Mouse (Mus musculus) Patski (cell line): Measurements from ENCODE around the gene Vamp2. TPM values are rescaled to one million over a fixed set of nuclear protein-coding genes. Genes with fewer than 3 reads are reported as not detected.

Experiments
- ATAC-seq: fragments of 100-300 bp; one replicate; pipeline ENCODE4 v1.8.0; 2021
- CTCF ChIA-PET: fragments of 350-600 bp; sonication (Branson Sonifier 250); formaldehyde crosslinking; loops from one replicate; lab custom pipeline; 2022; ENCODE audit warnings: inconsistent platforms; lab: Charles Lee
- POLR2A ChIA-PET: fragments of 350-600 bp; sonication (Branson Sonifier 250); formaldehyde crosslinking; loops from one replicate; lab custom pipeline; 2022; ENCODE audit warnings: antibody characterized with exemption, inconsistent platforms; lab: Charles Lee
- DNase-seq: peaks from one replicate; pipeline ENCODE4 v3.0.0-alpha.2; 2011; ENCODE audit warnings: low read depth, low spot score
- H3K27me3 ChIP-seq: fragments of 371-371 bp; one replicate; pipeline ENCODE4 v1.5.1; 2021
- CTCF ChIP-seq: fragments of 100-300 bp; IDR thresholded peaks from one replicate; pipeline ENCODE4 v1.5.1; 2021
- in situ Hi-C: fragments of 300-500 bp; cut with MboI; formaldehyde crosslinking; loops from 3 replicates; pipeline ENCODE4 v1.11.1; 2018; ENCODE audit warnings: low pct_unique_long_range_greater_than_20kb, mixed read lengths
- polyA plus RNA-seq: library from polyadenylated mRNA; unstranded; gene quantifications from one replicate; pipeline ENCODE4 v1.2.3, GENCODE M21; 2021

The Vamp2 gene
- polyA plus RNA-seq, 1 experiment from 2014 or later: 62.4 TPM

DNA sequence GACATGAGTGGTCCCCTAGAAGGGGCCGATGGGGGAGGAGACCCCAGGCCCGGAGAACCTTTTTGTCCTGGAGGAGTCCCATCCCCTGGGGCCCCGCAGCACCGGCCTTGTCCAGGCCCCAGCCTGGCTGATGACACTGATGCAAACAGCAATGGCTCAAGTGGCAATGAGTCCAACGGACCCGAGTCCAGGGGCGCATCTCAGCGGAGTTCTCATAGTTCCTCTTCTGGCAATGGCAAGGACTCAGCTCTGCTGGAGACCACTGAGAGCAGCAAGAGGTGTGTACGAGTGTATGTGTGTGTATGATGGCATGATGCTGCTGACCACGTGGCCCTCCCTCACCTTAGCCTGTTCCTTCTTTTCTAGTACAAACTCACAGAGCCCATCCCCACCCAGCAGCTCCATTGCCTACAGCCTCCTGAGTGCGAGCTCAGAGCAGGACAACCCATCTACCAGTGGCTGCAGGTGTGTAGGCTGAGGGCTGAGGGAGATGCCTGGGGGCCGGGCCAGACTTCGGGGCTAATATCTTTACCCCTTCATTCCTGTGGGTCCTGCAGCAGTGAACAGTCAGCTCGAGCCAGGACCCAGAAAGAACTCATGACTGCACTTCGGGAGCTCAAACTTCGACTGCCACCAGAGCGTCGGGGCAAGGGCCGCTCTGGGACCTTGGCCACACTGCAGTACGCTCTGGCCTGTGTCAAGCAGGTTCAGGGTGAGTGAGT, 12.5 kb downstream of the Vamp2 start:
- in situ Hi-C loops: no loop called here
- CTCF ChIA-PET: interaction anchor here (0.7 to 1.3 kb wide), 5 partner anchors 8 to 37 kb away, joined by 3 to 5 read pairs (median 3); partner anchors contain the start of gene 9130213A22Rik
- DNase-seq (no peak), ATAC-seq (no peak)
- no peaks in the 10 kb centered on the region for H3K27me3 ChIP-seq
- TF ChIP-seq CTCF: no peak
- POLR2A ChIA-PET: interaction anchor here (0.5 to 3.3 kb wide), 4 partner anchors 9 to 269 kb away, joined by 3 to 16 read pairs (median 4); no protein-coding TSS in a partner anchor

DNA sequence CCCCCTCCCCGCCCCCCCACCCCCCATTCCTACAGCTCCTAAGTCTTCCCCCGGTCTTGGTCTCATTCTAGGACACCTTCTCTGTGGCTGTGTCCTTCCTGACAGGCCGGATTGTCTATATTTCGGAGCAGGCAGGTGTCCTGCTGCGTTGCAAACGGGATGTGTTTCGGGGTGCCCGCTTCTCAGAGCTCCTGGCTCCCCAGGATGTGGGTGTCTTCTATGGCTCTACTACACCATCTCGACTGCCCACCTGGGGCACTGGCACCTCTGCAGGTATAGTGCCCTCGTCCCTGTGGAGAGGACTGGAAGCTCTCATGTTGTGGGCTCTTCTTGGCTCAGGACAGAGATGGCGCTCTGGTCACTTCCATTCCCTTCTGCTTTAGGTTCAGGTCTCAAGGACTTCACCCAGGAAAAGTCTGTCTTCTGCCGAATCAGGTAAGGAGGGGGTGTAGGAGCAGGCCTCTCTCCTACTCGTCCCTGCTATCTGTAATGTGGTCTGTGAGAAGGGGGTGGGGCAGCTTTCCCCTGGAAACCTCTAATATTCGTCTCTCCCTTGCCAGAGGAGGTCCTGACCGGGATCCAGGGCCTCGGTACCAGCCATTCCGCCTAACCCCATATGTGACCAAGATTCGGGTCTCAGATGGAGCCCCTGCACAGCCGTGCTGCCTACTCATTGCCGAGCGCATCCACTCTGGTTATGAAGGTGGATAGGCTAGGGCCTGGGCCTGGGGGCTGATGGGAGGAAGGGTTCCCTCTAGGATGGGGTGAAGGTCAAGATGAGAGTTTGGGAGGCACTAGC, 13.5 kb downstream of the Vamp2 start:
- DNase-seq: no peak

DNA sequence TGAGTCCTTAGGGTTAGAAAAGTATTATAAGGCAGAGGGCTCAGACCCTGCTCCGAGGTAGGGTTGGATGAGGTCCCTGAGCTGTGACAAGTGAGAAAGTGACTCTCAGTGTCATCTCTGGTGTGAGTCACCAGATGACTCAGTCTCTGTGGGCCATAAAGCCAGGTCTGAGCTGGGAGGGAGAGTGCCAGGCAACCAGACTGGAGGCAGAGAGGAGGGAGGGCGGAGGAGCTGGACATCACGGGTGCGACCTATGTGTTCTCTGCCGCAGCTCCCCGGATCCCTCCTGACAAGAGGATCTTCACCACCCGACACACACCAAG, 14.1 kb downstream of the Vamp2 start:
- ATAC-seq (no peak), DNase-seq (no peak)
- in situ Hi-C loops: no loop called here
- ChIA-PET POLR2A (interaction anchor here (1.3 kb wide), 1 partner anchor 19 kb away, joined by 5 read pairs; the partner anchor contains the start of gene 9130213A22Rik), CTCF (interaction anchor here (1.2 kb wide), 1 partner anchor 10 kb away, joined by 5 read pairs; no protein-coding TSS in a partner anchor)
- TF ChIP-seq CTCF: no peak
- no peaks in the 10 kb centered on the region for H3K27me3 ChIP-seq

More for the DNA sequence above, 13.5 kb downstream of the Vamp2 start:
- no peaks in the 10 kb centered on the region for H3K27me3 ChIP-seq
- no peak for ATAC-seq
- ChIA-PET POLR2A (interaction anchor here (0.6 to 3.3 kb wide), 3 partner anchors 8 to 20 kb away, joined by 3 to 16 read pairs (median 5); partner anchors contain the start of gene 9130213A22Rik), CTCF (interaction anchor here (0.7 to 1.3 kb wide), 4 partner anchors 10 to 38 kb away, joined by 3 to 5 read pairs (median 4); partner anchors contain the start of gene 9130213A22Rik)
- in situ Hi-C loops: no loop called here
- TF ChIP-seq CTCF: no peak

DNA sequence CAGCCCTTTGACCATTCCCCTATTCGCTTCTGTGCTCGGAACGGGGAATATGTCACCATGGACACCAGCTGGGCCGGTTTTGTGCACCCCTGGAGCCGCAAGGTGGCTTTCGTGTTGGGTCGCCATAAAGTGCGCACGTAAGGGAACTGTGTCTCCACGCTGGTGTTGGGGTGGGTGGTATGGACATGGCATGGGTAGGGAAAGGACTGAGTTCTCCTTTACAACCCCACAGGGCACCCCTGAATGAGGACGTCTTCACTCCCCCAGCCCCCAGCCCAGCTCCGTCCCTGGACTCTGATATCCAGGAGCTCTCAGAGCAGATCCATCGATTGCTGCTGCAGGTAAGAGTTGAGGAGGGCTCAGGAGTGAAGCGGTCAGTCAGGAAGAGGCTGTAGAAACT, 14.8 kb downstream of the Vamp2 start:
- CTCF ChIA-PET: interaction anchor here (1.2 kb wide), 1 partner anchor 9 kb away, joined by 5 read pairs; no protein-coding TSS in a partner anchor
- DNase-seq (no peak), ATAC-seq (no peak)
- in situ Hi-C loops: no loop called here
- TF ChIP-seq CTCF: no peak
- no peaks in the 10 kb centered on the region for H3K27me3 ChIP-seq
- POLR2A ChIA-PET: interaction anchor here (1.3 kb wide), 1 partner anchor 19 kb away, joined by 5 read pairs; the partner anchor contains the start of gene 9130213A22Rik

DNA sequence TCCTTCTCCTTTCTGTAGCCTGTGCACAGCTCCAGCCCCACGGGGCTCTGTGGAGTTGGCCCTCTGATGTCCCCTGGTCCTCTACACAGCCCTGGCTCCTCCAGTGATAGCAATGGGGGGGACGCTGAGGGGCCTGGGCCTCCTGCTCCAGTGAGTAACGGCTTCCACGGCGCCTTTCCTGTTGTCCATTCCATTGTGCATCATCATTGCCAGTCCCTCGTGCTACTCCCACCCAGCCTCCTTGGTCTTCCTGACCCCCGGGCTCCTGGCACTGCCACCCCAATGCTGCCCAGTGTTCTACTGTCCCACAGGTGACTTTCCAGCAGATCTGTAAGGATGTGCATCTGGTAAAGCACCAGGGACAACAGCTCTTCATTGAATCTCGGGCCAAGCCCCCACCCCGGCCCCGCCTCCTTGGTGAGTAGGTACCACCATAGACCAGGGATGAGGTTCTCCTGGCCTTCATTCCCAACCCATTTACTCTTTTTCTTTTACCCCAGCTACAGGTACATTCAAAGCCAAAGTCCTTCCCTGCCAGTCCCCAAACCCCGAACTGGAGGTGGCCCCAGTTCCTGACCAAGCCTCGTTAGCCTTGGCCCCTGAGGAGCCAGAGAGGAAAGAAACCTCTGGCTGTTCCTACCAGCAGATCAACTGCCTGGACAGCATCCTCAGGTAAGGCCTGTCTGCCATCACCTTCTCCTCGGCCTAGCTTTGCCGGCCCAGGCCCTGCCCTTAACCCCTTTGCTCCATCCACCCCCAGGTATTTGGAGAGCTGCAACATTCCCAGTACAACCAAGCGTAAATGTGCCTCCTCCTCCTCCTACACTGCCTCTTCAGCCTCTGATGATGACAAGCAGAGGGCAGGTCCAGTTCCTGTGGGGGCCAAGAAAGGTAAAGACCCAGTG, 15.5 kb downstream of the Vamp2 start:
- DNase-seq: no peak
- in situ Hi-C loops: no loop called here

DNA sequence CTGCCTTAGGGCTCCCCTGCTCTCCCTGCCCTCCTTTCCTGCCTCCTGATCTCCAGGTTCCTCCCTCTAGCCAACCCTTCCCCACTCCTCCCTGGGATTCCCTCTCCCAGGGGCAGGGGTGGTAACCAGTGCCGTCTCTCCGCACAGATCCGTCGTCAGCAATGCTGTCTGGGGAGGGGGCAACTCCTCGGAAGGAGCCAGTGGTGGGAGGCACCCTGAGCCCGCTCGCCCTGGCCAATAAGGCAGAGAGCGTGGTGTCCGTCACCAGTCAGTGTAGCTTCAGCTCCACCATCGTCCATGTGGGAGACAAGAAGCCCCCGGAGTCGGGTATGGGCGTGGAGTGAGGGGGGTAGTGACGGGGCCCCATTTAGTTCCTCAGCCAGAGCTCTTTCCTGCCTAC, 16.2 kb downstream of the Vamp2 start:
- no peak for TF ChIP-seq CTCF
- in situ Hi-C loops: no loop called here
- no peak for ATAC-seq
- H3K27me3 ChIP-seq: no peaks in the 10 kb centered on the region
- POLR2A ChIA-PET: no interaction called here
- no peak for DNase-seq
- CTCF ChIA-PET: no interaction called here

More for the DNA sequence above, 15.5 kb downstream of the Vamp2 start:
- POLR2A ChIA-PET: interaction anchor here (1.3 kb wide), 1 partner anchor 18 kb away, joined by 5 read pairs; the partner anchor contains the start of gene 9130213A22Rik
- no peak for ATAC-seq
- H3K27me3 ChIP-seq: no peaks in the 10 kb centered on the region
- CTCF ChIA-PET: interaction anchor here (1.2 kb wide), 1 partner anchor 8 kb away, joined by 5 read pairs; no protein-coding TSS in a partner anchor
- TF ChIP-seq CTCF: no peak

DNA sequence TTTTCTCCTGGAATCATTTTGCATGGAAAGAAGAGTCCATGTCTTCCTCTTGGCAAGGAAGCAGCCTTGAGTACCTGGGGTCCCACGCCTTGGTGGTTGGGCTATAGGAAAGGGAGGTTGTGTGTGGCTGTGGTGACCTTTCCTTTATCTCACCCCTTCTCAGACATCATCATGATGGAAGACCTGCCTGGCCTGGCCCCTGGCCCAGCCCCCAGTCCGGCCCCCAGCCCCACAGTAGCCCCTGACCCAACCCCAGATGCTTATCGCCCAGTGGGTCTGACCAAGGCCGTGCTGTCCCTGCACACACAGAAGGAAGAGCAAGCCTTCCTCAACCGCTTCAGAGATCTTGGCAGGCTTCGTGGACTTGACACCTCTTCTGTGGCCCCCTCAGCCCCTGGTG, 16.9 kb downstream of the Vamp2 start:
- DNase-seq: no peak
- ATAC-seq: no peak
- TF ChIP-seq CTCF: no peak
- in situ Hi-C loops: no loop called here
- ChIA-PET POLR2A (interaction anchor here (1.0 kb wide), 1 partner anchor 9 kb away, joined by 3 read pairs; no protein-coding TSS in a partner anchor), CTCF (no interaction called here)
- H3K27me3 ChIP-seq: no peaks in the 10 kb centered on the region

DNA sequence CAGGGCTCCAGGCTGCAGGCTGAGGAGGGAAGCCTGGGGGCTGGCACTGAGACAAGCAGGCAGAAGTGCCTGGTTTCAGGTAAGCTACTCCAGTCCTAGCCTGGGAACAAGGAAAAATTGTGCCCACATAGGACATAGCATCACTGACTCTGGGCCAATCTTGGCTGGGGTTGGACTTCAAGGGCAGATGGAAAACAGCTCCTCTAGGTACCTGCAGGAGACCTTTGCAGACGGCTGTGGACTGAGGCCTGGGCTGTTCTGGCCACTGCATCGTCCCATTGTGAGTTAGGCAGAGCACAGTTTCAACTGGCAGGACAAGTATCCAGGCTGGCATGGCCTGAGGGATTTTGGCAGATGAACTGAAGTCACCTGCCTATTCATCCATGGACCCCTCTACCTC, 17.5 kb downstream of the Vamp2 start:
- POLR2A ChIA-PET: interaction anchor here (1.0 kb wide), 1 partner anchor 9 kb away, joined by 3 read pairs; no protein-coding TSS in a partner anchor
- CTCF ChIA-PET: no interaction called here
- in situ Hi-C loops: no loop called here
- TF ChIP-seq CTCF: no peak
- H3K27me3 ChIP-seq: no peaks in the 10 kb centered on the region
- DNase-seq: no peak
- no peak for ATAC-seq

DNA sequence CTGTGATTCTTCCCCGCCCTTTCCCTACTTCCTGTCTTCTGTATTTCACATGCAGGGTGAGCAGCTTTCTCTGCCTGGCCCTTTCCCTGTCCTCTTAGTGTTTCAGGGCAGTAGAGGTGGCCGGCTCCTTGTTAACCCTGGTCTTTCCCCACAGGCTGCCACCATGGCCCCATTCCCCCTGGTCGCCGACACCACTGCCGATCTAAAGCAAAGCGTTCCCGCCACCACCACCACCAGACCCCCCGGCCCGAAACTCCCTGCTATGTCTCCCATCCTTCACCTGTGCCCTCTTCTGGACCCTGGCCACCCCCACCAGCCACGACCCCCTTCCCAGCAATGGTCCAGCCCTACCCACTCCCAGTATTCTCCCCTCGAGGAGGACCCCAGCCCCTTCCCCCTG, 18.0 kb downstream of the Vamp2 start:
- in situ Hi-C loops: no loop called here
- POLR2A ChIA-PET: interaction anchor here (1.0 kb wide), 1 partner anchor 10 kb away, joined by 3 read pairs; no protein-coding TSS in a partner anchor
- no peak for TF ChIP-seq CTCF
- CTCF ChIA-PET: no interaction called here
- ATAC-seq: no peak
- H3K27me3 ChIP-seq: no peaks in the 10 kb centered on the region
- DNase-seq: no peak
